Mouse (Mus musculus) MEL (cell line): Measurements from ENCODE around the gene Cfap46.

ENCODE experiments used
- CHD1 ChIP-seq: IDR thresholded peaks from 2 replicates; pipeline ENCODE4 v1.6.1; 2012; ENCODE audit warnings: low read depth, mild to moderate bottlenecking, inconsistent platforms, low read length, improper control_type of control experiment
- CTCF ChIP-seq, 3 experiments: IDR thresholded peaks in 2 of 3; conservative IDR thresholded peaks in 1 of 3; 2 replicates each; pipeline ENCODE4 v1.5.1; 2011 to 2012; ENCODE audit warnings: low read length in 3 of 3, low read depth in 2 of 3, mild to moderate bottlenecking in 2 of 3, improper control_type of control experiment in 1 of 3, inconsistent platforms in 1 of 3, mixed read lengths in 1 of 3, moderate library complexity in 1 of 3; ENCODE audit not compliant: control insufficient read depth in 1 of 3, insufficient read depth in 1 of 3, poor library complexity in 1 of 3, severe bottlenecking in 1 of 3
- EP300 ChIP-seq, 2 experiments: IDR thresholded peaks; 2 replicates each; pipeline ENCODE4 v1.6.1; 2011; ENCODE audit warnings: improper control_type of control experiment in 2 of 2, low read length in 2 of 2, low read depth in 1 of 2, mild to moderate bottlenecking in 1 of 2
- MAX ChIP-seq: IDR thresholded peaks from 2 replicates; pipeline ENCODE4 v1.6.1; 2011; ENCODE audit warnings: low read length, improper control_type of control experiment
- NRF1 ChIP-seq: IDR thresholded peaks from 2 replicates; pipeline ENCODE4 v1.6.1; 2014; ENCODE audit warnings: low read depth, mild to moderate bottlenecking, inconsistent platforms, low read length, improper control_type of control experiment, moderate library complexity; ENCODE audit not compliant: poor library complexity, insufficient read depth, severe bottlenecking
- POLR2A ChIP-seq, 2 experiments: IDR thresholded peaks; 2 replicates each; pipeline ENCODE4 v1.6.1; 2011 to 2012; ENCODE audit warnings: low read length in 2 of 2, mild to moderate bottlenecking in 2 of 2, control low read depth in 1 of 2, improper control_type of control experiment in 1 of 2, low read depth in 1 of 2, moderate library complexity in 1 of 2; ENCODE audit not compliant: control insufficient read depth in 1 of 2, insufficient read depth in 1 of 2, poor library complexity in 1 of 2
- RCOR1 ChIP-seq: IDR thresholded peaks from 2 replicates; pipeline ENCODE4 v1.6.1; 2012; ENCODE audit warnings: low read depth, mild to moderate bottlenecking, inconsistent platforms, low read length, improper control_type of control experiment
- SIN3A ChIP-seq: IDR thresholded peaks from 2 replicates; pipeline ENCODE4 v1.6.1; 2012; ENCODE audit warnings: low read length, improper control_type of control experiment, inconsistent platforms
- TAL1 ChIP-seq: IDR thresholded peaks from 2 replicates; pipeline ENCODE4 v1.6.1; 2012; ENCODE audit warnings: mild to moderate bottlenecking, inconsistent platforms, low read length, moderate library complexity, mixed read lengths
- USF2 ChIP-seq, 2 experiments: IDR thresholded peaks; 2 replicates each; pipeline ENCODE4 v1.6.1; 2011 to 2012; ENCODE audit warnings: improper control_type of control experiment in 2 of 2, low read length in 2 of 2, borderline replicate concordance in 1 of 2, inconsistent platforms in 1 of 2, low read depth in 1 of 2, mild to moderate bottlenecking in 1 of 2; ENCODE audit not compliant: insufficient read depth in 1 of 2
- ZMIZ1 ChIP-seq: IDR thresholded peaks from 2 replicates; pipeline ENCODE4 v1.6.1; 2012; ENCODE audit warnings: low read depth, mild to moderate bottlenecking, inconsistent platforms, low read length, improper control_type of control experiment, moderate library complexity
- ZNF384 ChIP-seq: IDR thresholded peaks from 2 replicates; pipeline ENCODE4 v1.6.1; 2012; ENCODE audit warnings: low read depth, mild to moderate bottlenecking, inconsistent platforms, low read length, improper control_type of control experiment

DNA sequence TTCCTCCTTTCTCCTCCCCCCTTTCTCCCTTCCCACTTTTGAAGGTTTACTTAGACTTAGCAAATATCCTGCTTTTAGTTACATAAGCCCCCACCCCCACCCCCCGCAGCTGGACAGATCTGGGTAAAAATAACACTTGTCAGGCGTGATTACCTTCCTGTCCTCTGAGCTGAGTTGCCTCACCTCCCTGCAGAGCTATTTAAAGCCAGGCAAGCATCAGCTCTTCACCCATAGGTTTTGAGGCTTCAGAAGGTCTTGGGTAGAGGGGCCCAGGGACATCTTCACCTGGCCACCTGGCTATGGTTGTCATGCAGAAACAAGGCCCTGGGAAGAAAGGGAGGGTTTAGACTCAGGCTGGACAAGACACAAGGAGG is 20.2 kb upstream of the Cfap46 start:
- no peak for TF ChIP-seq CTCF (IDR thresholded peaks at IDR 0.05 in 2 of 3, conservative IDR thresholded peaks at IDR 0.05 in 1 of 3; ENCODE audit: control insufficient read depth in 1 of 3, insufficient read depth in 1 of 3, low read depth in 2 of 3, low read length in 3 of 3, poor library complexity in 1 of 3, severe bottlenecking in 1 of 3)
- no peak for TF ChIP-seq POLR2A (IDR thresholded peaks at IDR 0.05; ENCODE audit: control insufficient read depth in 1 of 2, insufficient read depth in 1 of 2, low read depth in 1 of 2, low read length in 2 of 2, poor library complexity in 1 of 2)
- no peak for TF ChIP-seq ZNF384
- no peak for TF ChIP-seq TAL1
- no peak for TF ChIP-seq SIN3A
- no peak for TF ChIP-seq NRF1
- TF ChIP-seq EP300 (IDR thresholded peaks at IDR 0.05; ENCODE audit: low read depth in 1 of 2, low read length in 2 of 2), result no peak
- no peak for TF ChIP-seq RCOR1
- no peak for TF ChIP-seq MAX
- no peak for TF ChIP-seq USF2 (IDR thresholded peaks at IDR 0.05; ENCODE audit: borderline replicate concordance in 1 of 2, insufficient read depth in 1 of 2, low read depth in 1 of 2, low read length in 2 of 2)
- TF ChIP-seq ZMIZ1, result no peak
- no peak for TF ChIP-seq CHD1
